Mouse (Mus musculus) spleen, adult 2 months (tissue): ENCODE results near the gene Rrh.

ENCODE experiments used
- CTCF ChIP-seq: fragments of 200-500 bp; IDR thresholded peaks from 2 replicates; pipeline ENCODE4 v1.5.1; 2011; ENCODE audit warnings: mild to moderate bottlenecking, inconsistent platforms; ENCODE audit not compliant: insufficient read depth, insufficient read length, insufficient replicate concordance; ENCODE audit errors: extremely low read depth
- POLR2A ChIP-seq: fragments of 200-500 bp; IDR thresholded peaks from 2 replicates; pipeline ENCODE4 v1.6.1; 2011; ENCODE audit warnings: low read depth, low read length, inconsistent platforms

- no peak for TF ChIP-seq CTCF
- TF ChIP-seq POLR2A = no peak
Observed at GRCm38 (mm10) chr3:129821736-129822135, 651 bp downstream of the Rrh start.
